Mouse (Mus musculus) layer of hippocampus, adult 2 months (tissue): ENCODE results near the gene H13. TPM values are rescaled to one million over a fixed set of nuclear protein-coding genes. Genes with fewer than 3 reads are reported as not detected.

ENCODE experiments used
- DNase-seq, 2 experiments: peaks; one replicate each; pipeline ENCODE4 v3.0.0; 2022; ENCODE audit warnings: low spot score in 2 of 2
- H3K27ac ChIP-seq: fragments of 200-600 bp; 2 replicates; pipeline ENCODE4 v1.8.1; 2022
- H3K4me3 ChIP-seq: fragments of 200-600 bp; 2 replicates; pipeline ENCODE4 v1.8.1; 2022; ENCODE audit warnings: mild to moderate bottlenecking
- CTCF ChIP-seq: fragments of 200-600 bp; conservative IDR thresholded peaks from 2 replicates; pipeline ENCODE4 v1.8.1; 2022; ENCODE audit warnings: antibody characterized with exemption, mild to moderate bottlenecking, moderate library complexity
- total RNA-seq, 2 experiments: library from RNA; stranded (reverse); gene quantifications; 2 replicates each; pipeline ENCODE4 v1.2.3; 2021

The H13 gene
- total RNA-seq, 2 experiments from 2014 or later = 71.5 to 73.3 TPM

DNA sequence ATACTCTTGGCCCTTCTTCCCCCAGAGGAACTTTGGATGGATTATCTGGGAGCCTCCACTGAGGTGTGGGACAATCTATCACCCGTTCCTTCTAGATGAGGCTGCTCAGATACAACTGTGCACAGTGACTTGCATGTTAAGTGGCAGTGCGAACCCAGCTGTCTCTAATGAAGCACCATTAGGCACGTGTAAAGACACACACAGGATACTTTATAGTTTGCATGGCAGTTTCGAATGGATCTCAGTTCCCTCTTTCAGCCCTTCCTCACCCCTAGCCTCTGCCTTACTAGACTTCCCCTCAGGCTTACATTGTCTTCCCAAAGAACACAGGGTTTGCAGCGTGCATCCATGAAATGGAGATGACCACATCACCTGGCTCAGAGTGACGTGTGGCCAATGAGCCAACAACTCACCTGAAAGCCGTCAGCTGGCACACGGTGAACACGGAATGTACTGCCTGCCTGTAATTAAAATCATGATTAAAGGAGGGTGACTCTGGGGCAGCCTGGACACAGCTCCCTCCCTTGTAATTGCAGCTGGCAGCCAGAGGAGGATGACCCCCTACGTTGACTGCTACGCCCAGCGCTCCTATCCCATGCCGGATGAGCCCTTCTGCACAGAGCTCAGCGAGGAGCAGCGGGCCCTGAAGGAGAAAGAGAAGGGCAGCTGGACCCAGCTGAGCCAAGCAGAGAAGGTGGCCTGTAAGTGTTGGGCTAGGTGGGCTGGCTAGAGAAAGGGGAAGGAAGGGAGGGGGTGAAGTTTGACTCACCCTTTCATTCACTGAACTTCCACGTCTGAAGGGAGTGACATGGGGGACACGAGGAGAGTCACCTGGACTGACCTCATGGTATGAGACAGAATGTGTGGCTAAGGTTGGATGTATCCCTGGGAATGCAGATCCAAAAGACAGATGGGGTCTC lies 87.5 kb downstream of the H13 start:
- Histone ChIP-seq H3K27ac (no peak overlapping the region), H3K4me3 (no peak overlapping the region)
- no peak for TF ChIP-seq CTCF
- no peak for DNase-seq

DNA sequence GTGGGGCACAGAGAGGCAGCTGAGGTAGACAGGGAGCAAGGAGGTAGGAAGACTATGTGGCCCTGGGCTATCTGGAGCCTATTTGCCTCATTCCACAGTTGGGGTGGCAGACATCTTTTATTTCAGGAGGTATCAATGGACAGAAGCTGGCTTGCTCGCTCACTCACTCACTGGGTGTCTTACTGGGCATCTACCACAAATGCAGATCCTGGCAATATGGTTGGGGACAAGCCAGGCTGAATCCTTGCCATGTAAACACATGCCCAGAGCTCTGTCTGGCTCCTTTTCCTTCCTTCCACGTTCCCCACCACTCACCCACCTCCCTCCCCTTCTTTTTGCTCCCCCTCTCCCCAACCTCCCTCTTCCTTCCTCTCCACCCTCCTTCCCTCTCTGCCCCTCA lies 88.2 kb downstream of the H13 start:
- no peak for DNase-seq
- TF ChIP-seq CTCF = no peak
- Histone ChIP-seq H3K4me3 (no peak overlapping the region), H3K27ac (no peak overlapping the region)

Other genes with a start within 250 kb of the H13 start
- not detected for gene Defb23, start 204.8 kb upstream of the H13 start, total RNA-seq
- not detected for gene Defb20, start 192.4 kb upstream of the H13 start, total RNA-seq
- not detected for gene Defb22, start 179.3 kb upstream of the H13 start, total RNA-seq
- gene Defb26, start 157.8 kb upstream of the H13 start, total RNA-seq = not detected
- gene Defb28, start 151.2 kb upstream of the H13 start, total RNA-seq = not detected
- gene Defb29, start 129.4 kb upstream of the H13 start, total RNA-seq = not detected
- not detected for gene Gm17416, start 100.1 kb upstream of the H13 start, total RNA-seq
- not detected for gene Defb21, start 96.7 kb upstream of the H13 start, total RNA-seq
- not detected for gene Defb19, start 89.1 kb upstream of the H13 start, total RNA-seq
- not detected for gene Defb45, start 70.1 kb upstream of the H13 start, total RNA-seq
- gene Defb36, start 65.1 kb upstream of the H13 start, total RNA-seq = not detected
- not detected for gene Defb25, start 46.4 kb upstream of the H13 start, total RNA-seq
- gene Rem1, start 42.5 kb upstream of the H13 start, total RNA-seq = 1 to 10 TPM in 1 of 2 experiments, under 1 TPM in 1; 0.42 to 2.0 TPM
- 10 to 100 TPM; 18.8 to 20.8 TPM for gene Mcts2, start 17.6 kb downstream of the H13 start, total RNA-seq
- gene Id1, start 66.8 kb downstream of the H13 start, total RNA-seq = 10 to 100 TPM; 23.5 to 25.4 TPM
- gene Cox4i2, start 84.7 kb downstream of the H13 start, total RNA-seq = 1 to 10 TPM; 1.4 to 1.6 TPM
- 100 to 1,000 TPM; 129 to 134 TPM for gene Bcl2l1, start 162.3 kb downstream of the H13 start, total RNA-seq
- gene Tpx2, start 178.5 kb downstream of the H13 start, total RNA-seq = 1 to 10 TPM; 2.0 to 2.2 TPM
- gene Mylk2, start 241.9 kb downstream of the H13 start, total RNA-seq = not detected